Mouse (Mus musculus): Measurements from ENCODE around the gene Necap1. TPM values are rescaled to one million over a fixed set of nuclear protein-coding genes. Genes with fewer than 3 reads are reported as not detected.

Necap1 gene
- polyA plus RNA-seq, 1 experiment from 2014 or later = 152 TPM

GRCm38 (mm10) chr6:122919922-122920321 is 45.6 kb downstream of the Necap1 start:
- Histone ChIP-seq H3K4me2 (no peak overlapping the region), H3K4me3 (no peak overlapping the region), H3K36me3 (no peaks in the 10 kb centered on the region), H3K9ac (no peak overlapping the region), H3K27me3 (no peaks in the 10 kb centered on the region), H3K27ac (replicated peaks) (no peak overlapping the region), H3K9me3 (no peaks in the 10 kb centered on the region), H3K4me1 (replicated peaks) (no peaks in the 10 kb centered on the region)
- no peak for ATAC-seq (ENCODE audit: low FRiP score, low read depth)
- 82% methylated on average over 4 of the region's 4 CpGs for WGBS

GRCm38 (mm10) chr6:122921451-122921850 is 47.2 kb downstream of the Necap1 start, which contains the start of gene Clec4a1:
Clec4a1 (plus strand) TSS chr6:122921848.
- ATAC-seq (ENCODE audit: low FRiP score, low read depth) = no peak
- Histone ChIP-seq H3K36me3 (no peaks in the 10 kb centered on the region), H3K4me2 (no peak within 1 kb of the TSS), H3K4me3 (no peak within 1 kb of the TSS), H3K27ac (replicated peaks) (no peak within 1 kb of the TSS), H3K9ac (no peak within 1 kb of the TSS), H3K27me3 (no peaks in the 10 kb centered on the region), H3K4me1 (replicated peaks) (no peaks in the 10 kb centered on the region), H3K9me3 (no peaks in the 10 kb centered on the region)
- 69% methylated on average over 4 of the region's 4 CpGs for WGBS

- H3K4me1 ChIP-seq (replicated peaks) = no peaks in the 10 kb centered on the region
- no peak for ATAC-seq (ENCODE audit: low FRiP score, low read depth)
Measured at GRCm38 (mm10) chr6:122934845-122935244, 60.6 kb downstream of the Necap1 start.

More at GRCm38 (mm10) chr6:122934845-122935244, 60.6 kb downstream of the Necap1 start:
- 88% methylated on average over 3 of the region's 3 CpGs for WGBS
- Histone ChIP-seq H3K4me3 (no peak overlapping the region), H3K27me3 (no peaks in the 10 kb centered on the region), H3K9ac (no peak overlapping the region), H3K36me3 (no peaks in the 10 kb centered on the region), H3K9me3 (no peaks in the 10 kb centered on the region), H3K27ac (replicated peaks) (no peak overlapping the region), H3K4me2 (no peak overlapping the region)

Small RNA genes within 50 kb of the gene (microRNA-seq; reads per million reads assigned to microRNA genes)
- 1.1 reads per million for gene Mir7231

Other genes starting within 250 kb of the Necap1 start
- not detected in 2 replicates for gene Dppa3, start 248.1 kb upstream of the Necap1 start, polyA plus RNA-seq (2015; fragmentation: Nextera tagmentation; extraction: Ambion mirVana)
- gene Nanog, start 167.0 kb upstream of the Necap1 start, polyA plus RNA-seq (2015; fragmentation: Nextera tagmentation; extraction: Ambion mirVana) = 0.09 and 0.25 TPM in 2 replicates
- gene Slc2a3, start 72.8 kb upstream of the Necap1 start, polyA plus RNA-seq (2015; fragmentation: Nextera tagmentation; extraction: Ambion mirVana) = 43.4 and 44.5 TPM in 2 replicates
- gene Foxj2, start 54.6 kb upstream of the Necap1 start, polyA plus RNA-seq (2015; fragmentation: Nextera tagmentation; extraction: Ambion mirVana) = 8.2 and 9.0 TPM in 2 replicates
- gene C3ar1, start 18.3 kb upstream of the Necap1 start, polyA plus RNA-seq (2015; fragmentation: Nextera tagmentation; extraction: Ambion mirVana) = 1.7 and 2.6 TPM in 2 replicates
- 1.9 and 2.0 TPM in 2 replicates for gene Clec4a1, start 47.4 kb downstream of the Necap1 start, polyA plus RNA-seq (2015; fragmentation: Nextera tagmentation; extraction: Ambion mirVana)
- gene Clec4a3, start 78.0 kb downstream of the Necap1 start, polyA plus RNA-seq (2015; fragmentation: Nextera tagmentation; extraction: Ambion mirVana) = 1.3 and 2.8 TPM in 2 replicates
- gene Clec4a4, start 115.9 kb downstream of the Necap1 start, polyA plus RNA-seq (2015; fragmentation: Nextera tagmentation; extraction: Ambion mirVana) = not detected in 2 replicates
- not detected in 2 replicates for gene Clec4b1, start 175.5 kb downstream of the Necap1 start, polyA plus RNA-seq (2015; fragmentation: Nextera tagmentation; extraction: Ambion mirVana)
- 1.5 and 1.8 TPM in 2 replicates for gene Clec4a2, start 232.0 kb downstream of the Necap1 start, polyA plus RNA-seq (2015; fragmentation: Nextera tagmentation; extraction: Ambion mirVana)

Data from hindbrain, embryonic 15.5 days (tissue).